Mouse (Mus musculus) thymus, adult 2 months (tissue): ENCODE results near the gene Wdr70.

Source experiments
- CTCF ChIP-seq: fragments of 200-500 bp; IDR thresholded peaks from 2 replicates; pipeline ENCODE4 v1.5.1; 2012; ENCODE audit warnings: mild to moderate bottlenecking, control low read depth, low read length, moderate library complexity, borderline replicate concordance; ENCODE audit not compliant: control insufficient read depth, poor library complexity, insufficient read depth; ENCODE audit errors: extremely low read depth
- POLR2A ChIP-seq: fragments of 200-500 bp; IDR thresholded peaks from 2 replicates; pipeline ENCODE4 v1.6.1; 2012; ENCODE audit warnings: mild to moderate bottlenecking, low read length, control low read depth, moderate library complexity; ENCODE audit not compliant: control insufficient read depth, poor library complexity, insufficient read depth; ENCODE audit errors: extremely low read depth

DNA sequence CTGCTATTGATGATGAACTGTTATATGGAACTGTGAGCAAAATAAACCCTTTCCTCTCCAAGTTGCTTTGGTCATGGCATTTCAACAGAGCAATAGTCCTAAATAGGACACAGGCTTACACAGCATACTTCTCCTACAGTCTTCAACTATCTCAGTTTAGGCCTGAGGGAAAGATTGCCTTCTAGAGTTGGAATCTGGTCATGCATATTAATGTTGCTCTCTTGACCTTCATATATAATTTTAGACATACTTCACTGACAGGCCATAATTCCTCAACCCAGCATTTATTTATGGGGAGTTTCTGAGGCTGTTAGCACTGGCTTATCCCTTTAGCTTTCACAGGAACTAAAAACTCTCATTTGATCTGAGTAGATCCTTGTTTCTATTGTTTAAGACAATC is 108.9 kb downstream of the Wdr70 start:
- TF ChIP-seq CTCF (no peak), POLR2A (no peak)
